Mouse (Mus musculus) megakaryocyte, embryonic 14.5 days (primary cell): ENCODE measurements around the gene Lef1.

ENCODE experiments used
- FLI1 ChIP-seq: IDR thresholded peaks from 2 replicates; pipeline ENCODE4 v1.6.1; 2012; ENCODE audit warnings: low read length, inconsistent platforms, mixed read lengths
- GATA1 ChIP-seq: IDR thresholded peaks from 3 replicates; pipeline ENCODE4 v1.6.1; 2012; ENCODE audit warnings: mixed read lengths, low read length, inconsistent platforms, borderline replicate concordance

DNA sequence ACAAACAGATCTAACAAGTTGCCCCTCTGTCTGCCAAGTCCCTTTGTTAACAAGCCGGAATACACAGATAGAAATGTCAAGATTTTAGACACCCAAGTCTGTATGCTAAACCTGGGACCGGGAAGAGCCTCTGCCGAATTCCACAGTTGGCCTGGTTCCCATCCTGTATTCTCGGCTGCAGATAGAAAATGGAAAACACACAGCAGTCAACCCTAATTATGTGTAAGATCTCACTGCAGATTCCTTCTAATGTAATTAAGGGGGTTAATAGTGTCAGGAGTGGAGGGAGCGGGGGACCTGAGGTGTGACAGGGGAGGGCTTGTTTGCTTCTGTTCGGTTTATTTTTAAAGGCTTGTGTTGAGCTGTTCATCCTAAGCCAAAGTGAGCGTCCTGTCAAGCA lies 50.6 kb downstream of the Lef1 start:
- TF ChIP-seq GATA1 (no peak), FLI1 (no peak)
